Mouse (Mus musculus) adrenal gland, postnatal 25 days (tissue): ENCODE results near the gene Sec14l1. TPM values are rescaled to one million over a fixed set of nuclear protein-coding genes. Genes with fewer than 3 reads are reported as not detected.

Source experiments
- DNase-seq: peaks from one replicate; pipeline ENCODE4 v3.0.0; 2021; ENCODE audit warnings: mixed read lengths
- total RNA-seq: library from RNA; stranded (reverse); gene quantifications from 2 replicates; pipeline ENCODE4 v1.2.3, GENCODE M21; 2021

Sec14l1 gene
- total RNA-seq, 1 experiment from 2014 or later, result 195 TPM

- DNase-seq, result no peak
Observed at GRCm38 (mm10) chr11:117129473-117129872, 14.5 kb downstream of the Sec14l1 start.

GRCm38 (mm10) chr11:117130068-117130467 is 15.1 kb downstream of the Sec14l1 start:
- DNase-seq, result no peak

GRCm38 (mm10) chr11:117130888-117131287 is 15.9 kb downstream of the Sec14l1 start:
- peak; percentile 59 for DNase-seq

- DNase-seq, result no peak
Observed at GRCm38 (mm10) chr11:117131450-117131849, 16.5 kb downstream of the Sec14l1 start.

- DNase-seq, result peak; percentile 63
Observed at GRCm38 (mm10) chr11:117134776-117135387, 19.9 kb downstream of the Sec14l1 start.

GRCm38 (mm10) chr11:117135457-117136290 is 20.7 kb downstream of the Sec14l1 start:
- no peak for DNase-seq

- no peak for DNase-seq
Observed at GRCm38 (mm10) chr11:117136880-117137279, 21.9 kb downstream of the Sec14l1 start.

- DNase-seq, result no peak
Observed at GRCm38 (mm10) chr11:117138213-117138761, 23.3 kb downstream of the Sec14l1 start.

GRCm38 (mm10) chr11:117138795-117139463 is 24.0 kb downstream of the Sec14l1 start:
- no peak for DNase-seq

- DNase-seq, result no peak
Observed at GRCm38 (mm10) chr11:117141376-117142001, 26.5 kb downstream of the Sec14l1 start.

- DNase-seq, result peak; percentile 46
Observed at GRCm38 (mm10) chr11:117142507-117142906, 27.5 kb downstream of the Sec14l1 start.

GRCm38 (mm10) chr11:117145451-117146117 is 30.6 kb downstream of the Sec14l1 start:
- DNase-seq, result no peak

GRCm38 (mm10) chr11:117146118-117146506 is 31.1 kb downstream of the Sec14l1 start:
- no peak for DNase-seq

- no peak for DNase-seq
Observed at GRCm38 (mm10) chr11:117146776-117147536, 32.0 kb downstream of the Sec14l1 start.

- DNase-seq, result no peak
Observed at GRCm38 (mm10) chr11:117148893-117149685, 34.1 kb downstream of the Sec14l1 start.

- DNase-seq, result no peak
Observed at GRCm38 (mm10) chr11:117150467-117150966, 35.5 kb downstream of the Sec14l1 start.

- DNase-seq, result no peak
Observed at GRCm38 (mm10) chr11:117151461-117151860, 36.5 kb downstream of the Sec14l1 start.

- no peak for DNase-seq
Observed at GRCm38 (mm10) chr11:117152541-117152940, 37.6 kb downstream of the Sec14l1 start.

- no peak for DNase-seq
Observed at GRCm38 (mm10) chr11:117153553-117153952, 38.6 kb downstream of the Sec14l1 start.
